Mouse (Mus musculus) liver, adult 2 months (tissue): ENCODE results near the gene Rab3gap2. TPM values are rescaled to one million over a fixed set of nuclear protein-coding genes. Genes with fewer than 3 reads are reported as not detected.
A peak's percentile ranks its signal among the peaks of the same experiment; 100 is the strongest.

Source experiments
- DNase-seq: peaks from one replicate; pipeline ENCODE4 v3.0.0-alpha.2; 2011; ENCODE audit warnings: low read depth, low spot score; ENCODE audit errors: extremely low read depth
- H3K27ac ChIP-seq: fragments of 200-500 bp; replicated peaks from 2 replicates; pipeline ENCODE4 v1.5.1; 2012; ENCODE audit warnings: low read depth, mild to moderate bottlenecking, control low read depth, inconsistent platforms, low read length; ENCODE audit not compliant: insufficient read depth
- H3K27me3 ChIP-seq: fragments of 200-500 bp; 2 replicates; pipeline ENCODE4 v1.6.1; 2012; ENCODE audit warnings: mild to moderate bottlenecking, moderate library complexity, low read length, inconsistent platforms; ENCODE audit not compliant: control insufficient read depth, insufficient read depth
- H3K36me3 ChIP-seq: fragments of 200-500 bp; 2 replicates; pipeline ENCODE4 v1.6.1; 2012; ENCODE audit warnings: low read length, inconsistent platforms; ENCODE audit not compliant: control insufficient read depth, insufficient read depth
- H3K4me1 ChIP-seq: fragments of 200-500 bp; 2 replicates; pipeline ENCODE4 v1.6.1; 2011; ENCODE audit warnings: low read length; ENCODE audit not compliant: control insufficient read depth, insufficient read depth
- H3K4me3 ChIP-seq: fragments of 200-500 bp; 2 replicates; pipeline ENCODE4 v1.5.1; 2011; ENCODE audit warnings: low read depth, mild to moderate bottlenecking, control low read depth, low read length, moderate library complexity; ENCODE audit not compliant: insufficient read depth
- H3K79me2 ChIP-seq: fragments of 200-500 bp; 2 replicates; pipeline ENCODE4 v1.6.1; 2012; ENCODE audit warnings: inconsistent platforms, mild to moderate bottlenecking, low read length, moderate library complexity; ENCODE audit not compliant: control insufficient read depth, insufficient read depth
- H3K9ac ChIP-seq: fragments of 200-500 bp; 2 replicates; pipeline ENCODE4 v1.6.1; 2012; ENCODE audit warnings: low read depth, mild to moderate bottlenecking, control low read depth, inconsistent platforms, low read length
- CTCF ChIP-seq: fragments of 200-500 bp; IDR thresholded peaks from 2 replicates; pipeline ENCODE4 v1.5.1; 2011; ENCODE audit warnings: low read depth, low read length, control low read depth
- POLR2A ChIP-seq: fragments of 200-500 bp; IDR thresholded peaks from 2 replicates; pipeline ENCODE4 v1.6.1; 2011; ENCODE audit warnings: low read length, control low read depth; ENCODE audit not compliant: insufficient read depth; ENCODE audit errors: extremely low read depth
- WGBS: fragments of 180-500 bp; shearing (Covaris S2); methylation state at CpG from one replicate; pipeline ENCODE4 v1.1.7; 2018; 5-methylcytosine and 5-hydroxymethylcytosine counted together
- polyA plus RNA-seq: library from polyadenylated mRNA; depleted of rRNA; stranded (reverse); fragments of >200 nt; gene quantifications from 2 replicates; pipeline ENCODE4 v1.2.3, GENCODE M21; 2012
- total RNA-seq: library from RNA; depleted of rRNA; stranded (reverse); fragments of >200 nt; gene quantifications from 2 replicates; pipeline ENCODE4 v1.2.3, GENCODE M21; 2014

Gene Rab3gap2
- total and polyA plus RNA-seq, 2 experiments, result 9.3 to 12.4 TPM

- Histone ChIP-seq H3K4me1 (0 out of 2 replicates have a peak, but pooled peaks cover 3% of the 10 kb centered on the region), H3K27me3 (no peaks in the 10 kb centered on the region), H3K4me3 (no peak overlapping the region), H3K27ac (no peak overlapping the region; the same call in 1 of the 2 replicates), H3K9ac (no peak overlapping the region), H3K79me2 (no peaks in the 10 kb centered on the region), H3K36me3 (peaks cover 27% of the 10 kb centered on the region)
- WGBS, result 78% methylated on average over 11 of the region's 11 CpGs
- TF ChIP-seq CTCF (no peak), POLR2A (no peak)
- DNase-seq, result no peak
Measured at GRCm38 (mm10) chr1:185277022-185277421, 73.1 kb downstream of the Rab3gap2 start.

DNA sequence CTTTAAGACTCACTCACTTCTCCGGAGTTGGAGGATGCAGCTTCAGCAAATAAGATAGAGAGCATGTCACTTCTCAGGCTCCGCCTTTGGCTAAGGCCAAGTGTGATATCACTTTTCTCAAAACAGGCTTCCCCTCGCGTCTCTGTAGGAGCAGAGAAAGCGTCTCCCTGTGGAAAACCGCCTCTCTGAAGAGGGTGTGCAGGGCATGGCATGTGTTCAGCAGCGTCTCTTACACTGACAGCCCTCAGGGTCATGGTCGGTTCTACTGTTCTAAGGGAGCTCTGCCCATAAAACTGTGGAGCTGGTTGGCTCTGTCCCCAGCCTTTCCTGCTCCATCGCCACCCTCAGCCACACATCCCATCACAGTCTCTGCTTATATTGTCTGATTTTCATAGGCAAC lies 75.4 kb downstream of the Rab3gap2 start:
- Histone ChIP-seq H3K9ac (no peak overlapping the region), H3K4me1 (0 out of 2 replicates have a peak, but pooled peaks cover 3% of the 10 kb centered on the region), H3K4me3 (no peak overlapping the region), H3K27me3 (no peaks in the 10 kb centered on the region), H3K79me2 (no peaks in the 10 kb centered on the region), H3K27ac (no peak overlapping the region), H3K36me3 (peaks cover 27% of the 10 kb centered on the region)
- TF ChIP-seq POLR2A (no peak), CTCF (no peak)
- 68% methylated on average over 9 of the region's 9 CpGs for WGBS
- no peak for DNase-seq

GRCm38 (mm10) chr1:185280616-185281015 lies 76.7 kb downstream of the Rab3gap2 start:
- no peak overlapping the region for H3K4me3 ChIP-seq
- no peaks in the 10 kb centered on the region for H3K79me2 ChIP-seq
- 81% methylated on average over 4 of the region's 4 CpGs for WGBS
- 0 out of 2 replicates have a peak, but pooled peaks cover 3% of the 10 kb centered on the region for H3K4me1 ChIP-seq
- no peak overlapping the region for H3K9ac ChIP-seq
- no peak for DNase-seq
- peaks cover 21% of the 10 kb centered on the region for H3K36me3 ChIP-seq
- H3K27ac ChIP-seq, result no peak overlapping the region
- TF ChIP-seq CTCF (no peak), POLR2A (no peak)
- no peaks in the 10 kb centered on the region for H3K27me3 ChIP-seq

DNA sequence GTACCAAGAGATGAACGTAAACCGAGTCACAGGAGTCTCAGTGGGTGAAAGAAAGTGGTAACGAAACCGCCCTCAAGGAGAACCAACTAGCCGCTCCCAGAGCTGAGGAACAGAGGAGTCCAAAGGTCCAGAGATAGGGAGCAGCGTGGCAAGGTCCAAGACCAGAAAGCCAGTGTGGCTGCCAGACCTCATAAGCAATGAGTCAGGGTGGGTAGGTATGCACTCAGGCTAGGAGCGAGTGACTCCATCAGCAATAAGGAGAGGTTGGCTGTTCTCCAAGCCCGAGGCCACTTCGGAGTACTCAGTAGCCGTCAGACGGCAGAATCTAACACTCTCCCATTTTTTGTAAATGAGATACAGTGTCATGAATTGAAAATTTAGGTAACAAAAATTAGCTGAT lies 78.9 kb downstream of the Rab3gap2 start:
- Histone ChIP-seq H3K27me3 (no peaks in the 10 kb centered on the region), H3K4me1 (0 out of 2 replicates have a peak, but pooled peaks cover 3% of the 10 kb centered on the region), H3K79me2 (no peaks in the 10 kb centered on the region), H3K4me3 (no peak overlapping the region), H3K36me3 (peaks cover 28% of the 10 kb centered on the region), H3K9ac (no peak overlapping the region), H3K27ac (no peak overlapping the region)
- 90% methylated on average over 11 of the region's 11 CpGs for WGBS
- TF ChIP-seq POLR2A (no peak), CTCF (no peak)
- DNase-seq, result peak; percentile 35

DNA sequence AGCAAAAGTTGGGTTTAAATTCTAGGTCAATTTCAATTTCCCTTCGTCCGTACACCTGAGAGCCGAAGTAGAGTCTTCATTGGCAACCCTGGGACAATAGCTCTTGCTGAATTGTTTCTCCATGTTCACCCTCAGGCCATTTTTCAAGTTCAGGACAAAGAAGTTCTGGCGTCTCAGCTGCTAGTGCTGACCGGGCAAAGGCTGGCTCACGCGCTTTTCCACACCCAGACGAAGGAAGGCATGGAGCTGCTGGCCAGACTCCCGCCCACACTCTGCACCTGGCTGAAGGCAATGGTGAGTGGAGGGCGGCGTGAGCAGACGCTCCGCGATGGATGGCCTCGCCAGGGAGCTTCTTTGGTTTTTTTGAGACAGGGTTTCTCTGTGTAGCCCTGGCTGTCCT lies 79.3 kb downstream of the Rab3gap2 start:
- 94% methylated on average over 15 of the region's 15 CpGs for WGBS
- Histone ChIP-seq H3K27ac (no peak overlapping the region), H3K4me1 (0 out of 2 replicates have a peak, but pooled peaks cover 3% of the 10 kb centered on the region), H3K79me2 (no peaks in the 10 kb centered on the region), H3K4me3 (no peak overlapping the region), H3K27me3 (no peaks in the 10 kb centered on the region), H3K9ac (no peak overlapping the region), H3K36me3 (peaks cover 28% of the 10 kb centered on the region)
- DNase-seq, result no peak
- TF ChIP-seq POLR2A (no peak), CTCF (no peak)

DNA sequence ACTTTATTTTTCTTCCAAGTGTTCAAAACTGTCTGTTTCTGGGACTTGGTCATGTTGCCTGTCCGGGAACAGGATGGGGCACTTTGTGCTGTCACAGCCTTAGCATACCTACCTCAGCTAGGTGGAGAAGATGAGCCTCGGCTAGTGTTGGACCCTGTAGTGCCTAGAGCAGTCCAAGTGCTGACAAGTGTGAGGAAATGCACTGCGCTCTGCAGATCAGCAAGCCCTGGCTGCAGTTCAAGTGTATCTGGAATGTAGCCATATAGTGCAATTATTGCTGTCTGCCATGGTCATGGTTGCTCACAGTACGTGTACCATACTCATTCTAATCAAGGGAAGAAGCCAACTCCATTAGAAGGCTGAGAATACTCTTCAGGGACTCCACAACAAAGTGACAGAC lies 80.8 kb downstream of the Rab3gap2 start:
- Histone ChIP-seq H3K4me3 (no peak overlapping the region), H3K79me2 (no peaks in the 10 kb centered on the region), H3K9ac (no peak overlapping the region), H3K27ac (no peak overlapping the region), H3K4me1 (no peaks in the 10 kb centered on the region), H3K36me3 (peaks cover 25% of the 10 kb centered on the region), H3K27me3 (no peaks in the 10 kb centered on the region)
- TF ChIP-seq POLR2A (no peak), CTCF (no peak)
- DNase-seq, result peak; percentile 71
- 20% methylated on average over 4 of the region's 4 CpGs for WGBS
